Mouse (Mus musculus) liver, embryonic 16.5 days (tissue): ENCODE data around the gene Trp73. TPM values are rescaled to one million over a fixed set of nuclear protein-coding genes. Genes with fewer than 3 reads are reported as not detected.

Experiments
- ATAC-seq: fragments of 200-750 bp; cut with Nextera tagmentation; 2 replicates; pipeline ENCODE4 v1.8.0; 2017; ENCODE audit warnings: low read depth, mild to moderate bottlenecking, moderate number of reproducible peaks, moderate library complexity
- H3K27ac ChIP-seq: fragments of 300-500 bp; sonication (generic); 2 replicates; pipeline ENCODE4 v1.5.1; 2014; ENCODE audit warnings: mild to moderate bottlenecking, low read length
- H3K27me3 ChIP-seq: fragments of 300-500 bp; sonication (generic); 2 replicates; pipeline ENCODE4 v1.6.1; 2014; ENCODE audit warnings: low read depth, low read length, mixed read lengths; ENCODE audit not compliant: control insufficient read depth, insufficient read depth
- H3K36me3 ChIP-seq: fragments of 300-500 bp; sonication (generic); 2 replicates; pipeline ENCODE4 v1.6.1; 2014; ENCODE audit warnings: mild to moderate bottlenecking; ENCODE audit not compliant: control insufficient read depth, insufficient read depth
- H3K4me1 ChIP-seq: fragments of 300-500 bp; sonication (generic); 2 replicates; pipeline ENCODE4 v1.6.1; 2014; ENCODE audit warnings: low read depth, low read length, mixed read lengths; ENCODE audit not compliant: control insufficient read depth
- H3K4me2 ChIP-seq: fragments of 300-500 bp; sonication (generic); 2 replicates; pipeline ENCODE4 v1.6.1; 2014; ENCODE audit warnings: low read depth, low read length, mixed read lengths
- H3K4me3 ChIP-seq: fragments of 300-500 bp; sonication (generic); 2 replicates; pipeline ENCODE4 v1.5.1; 2014; ENCODE audit warnings: low read depth, mild to moderate bottlenecking, low read length
- H3K9ac ChIP-seq: fragments of 300-500 bp; sonication (generic); 2 replicates; pipeline ENCODE4 v1.6.1; 2014; ENCODE audit warnings: low read depth, low read length
- H3K9me3 ChIP-seq: fragments of 300-500 bp; sonication (generic); replicated peaks from 2 replicates; pipeline ENCODE4 v1.6.1; 2016; ENCODE audit warnings: low read length; ENCODE audit not compliant: control insufficient read depth
- WGBS: fragments of 180-500 bp; shearing (Covaris S2); extraction: QIAGEN DNeasy Blood & Tissue Kit; methylation state at CpG from one replicate; pipeline ENCODE4 v1.1.7; 2014; ENCODE audit not compliant: insufficient replicate concordance; 5-methylcytosine and 5-hydroxymethylcytosine counted together
- polyA plus RNA-seq: library from polyadenylated mRNA; unstranded; fragments of >200 nt; fragmentation: Nextera tagmentation; extraction: Ambion mirVana; gene quantifications from 2 replicates; pipeline ENCODE4 v1.2.1, GENCODE M21; 2015

The Trp73 gene
- polyA plus RNA-seq, 1 experiment from 2014 or later: 0.05 TPM

DNA sequence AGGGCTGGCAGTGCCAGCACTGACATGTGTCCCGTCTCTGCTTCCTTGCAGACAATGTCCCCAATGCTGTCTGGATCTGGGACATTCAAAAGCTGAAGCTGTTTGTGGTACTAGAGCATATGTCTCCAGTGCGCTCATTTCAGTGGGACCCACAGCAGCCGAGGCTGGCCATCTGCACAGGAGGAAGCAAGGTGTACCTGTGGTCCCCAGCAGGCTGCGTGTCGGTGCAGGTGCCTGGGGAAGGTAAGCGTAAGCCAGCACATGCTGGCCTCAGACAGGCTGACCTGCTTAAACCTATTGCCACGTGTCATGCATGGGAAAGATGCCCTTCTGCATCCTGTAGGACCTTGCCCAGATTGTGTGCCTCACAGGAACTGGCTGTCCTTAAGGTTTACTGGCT lies 16.0 kb upstream of the Trp73 start:
- Histone ChIP-seq H3K9me3 (no peaks in the 10 kb centered on the region), H3K4me3 (no peak overlapping the region), H3K9ac (no peak overlapping the region), H3K27ac (no peak overlapping the region), H3K4me1 (peaks cover 10% of the 10 kb centered on the region), H3K4me2 (no peak overlapping the region), H3K36me3 (peaks cover 44% of the 10 kb centered on the region), H3K27me3 (no peaks in the 10 kb centered on the region)
- 79% methylated on average over 7 of the region's 7 CpGs for WGBS
- no peak for ATAC-seq

DNA sequence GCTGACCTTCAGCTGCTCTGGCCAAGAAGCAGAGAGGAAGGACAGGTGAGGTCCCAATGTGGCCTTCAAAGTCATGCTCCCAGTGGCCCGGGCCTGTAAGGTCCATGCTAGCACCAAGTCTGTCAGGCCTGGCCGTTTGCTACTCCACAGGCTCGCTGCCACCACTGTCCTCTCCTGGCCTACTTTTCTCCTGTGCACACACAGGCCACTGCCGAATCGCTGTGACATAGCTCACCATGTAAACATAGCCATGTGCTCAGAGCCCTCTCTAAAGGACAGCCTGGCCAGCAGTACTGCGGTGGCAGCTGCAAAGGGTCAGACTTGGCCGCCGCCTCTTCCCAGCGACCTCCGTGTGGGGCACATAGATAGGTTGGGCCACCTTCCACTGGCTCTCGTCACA lies 14.1 kb upstream of the Trp73 start:
- 71% methylated on average over 11 of the region's 11 CpGs for WGBS

DNA sequence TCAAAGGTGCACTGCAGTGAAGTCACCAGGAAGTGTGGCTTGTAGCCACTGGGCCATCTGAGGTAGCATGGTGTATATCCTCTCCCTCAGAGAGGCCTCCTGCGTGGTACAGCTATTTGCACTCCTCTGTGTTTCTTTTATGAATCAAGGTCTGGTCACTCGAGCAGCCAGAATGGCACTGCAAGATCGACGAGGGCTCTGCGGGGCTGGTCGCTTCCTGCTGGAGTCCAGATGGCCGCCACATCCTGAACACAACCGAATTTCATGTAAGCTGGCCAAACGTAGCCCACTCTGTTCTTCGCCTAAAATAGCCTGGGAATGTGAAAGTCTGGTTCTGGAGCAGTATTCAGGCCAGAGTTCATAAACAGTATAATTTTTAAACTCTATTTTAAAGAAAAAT lies 6.3 kb upstream of the Trp73 start:
- Histone ChIP-seq H3K36me3 (peaks cover 17% of the 10 kb centered on the region), H3K9me3 (no peaks in the 10 kb centered on the region), H3K9ac (no peak overlapping the region), H3K4me3 (no peak overlapping the region), H3K4me2 (no peak overlapping the region), H3K27me3 (peaks cover 7% of the 10 kb centered on the region), H3K4me1 (peaks cover 15% of the 10 kb centered on the region), H3K27ac (no peak overlapping the region)
- WGBS: 70% methylated on average over 10 of the region's 10 CpGs
- ATAC-seq: no peak

More for the DNA sequence above, 14.1 kb upstream of the Trp73 start:
- Histone ChIP-seq H3K4me1 (peaks cover 6% of the 10 kb centered on the region), H3K9ac (no peak overlapping the region), H3K27me3 (no peaks in the 10 kb centered on the region), H3K4me3 (no peak overlapping the region), H3K9me3 (no peaks in the 10 kb centered on the region), H3K4me2 (no peak overlapping the region), H3K27ac (no peak overlapping the region), H3K36me3 (peaks cover 49% of the 10 kb centered on the region)
- peak; percentile 53 for ATAC-seq

DNA sequence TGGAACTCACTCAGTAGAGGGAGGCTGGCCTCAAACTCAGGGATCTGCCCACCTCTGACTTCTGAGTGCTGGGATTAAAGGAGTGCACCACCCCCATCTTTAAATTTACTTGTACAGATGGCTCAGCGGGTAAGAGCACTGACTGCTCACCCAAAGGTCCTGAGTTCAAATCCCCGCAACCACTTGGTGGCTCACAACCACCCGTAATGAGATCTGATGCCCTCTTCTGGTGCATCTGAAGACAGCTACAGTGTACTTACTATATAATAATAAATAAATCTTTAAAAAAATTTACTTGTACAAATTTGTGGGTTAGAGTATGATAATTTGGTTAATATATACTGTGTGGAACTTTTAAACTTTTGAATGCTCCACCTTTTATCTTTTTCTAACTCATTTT lies 4.7 kb upstream of the Trp73 start:
- H3K9ac ChIP-seq: no peak overlapping the region
- 76% methylated on average over 3 of the region's 3 CpGs for WGBS
- no peak overlapping the region for H3K4me2 ChIP-seq
- peaks cover 15% of the 10 kb centered on the region for H3K36me3 ChIP-seq
- no peak overlapping the region for H3K4me3 ChIP-seq
- peaks cover 24% of the 10 kb centered on the region for H3K27me3 ChIP-seq
- H3K27ac ChIP-seq: no peak overlapping the region
- no peak for ATAC-seq
- no peaks in the 10 kb centered on the region for H3K9me3 ChIP-seq
- peaks cover 21% of the 10 kb centered on the region for H3K4me1 ChIP-seq

DNA sequence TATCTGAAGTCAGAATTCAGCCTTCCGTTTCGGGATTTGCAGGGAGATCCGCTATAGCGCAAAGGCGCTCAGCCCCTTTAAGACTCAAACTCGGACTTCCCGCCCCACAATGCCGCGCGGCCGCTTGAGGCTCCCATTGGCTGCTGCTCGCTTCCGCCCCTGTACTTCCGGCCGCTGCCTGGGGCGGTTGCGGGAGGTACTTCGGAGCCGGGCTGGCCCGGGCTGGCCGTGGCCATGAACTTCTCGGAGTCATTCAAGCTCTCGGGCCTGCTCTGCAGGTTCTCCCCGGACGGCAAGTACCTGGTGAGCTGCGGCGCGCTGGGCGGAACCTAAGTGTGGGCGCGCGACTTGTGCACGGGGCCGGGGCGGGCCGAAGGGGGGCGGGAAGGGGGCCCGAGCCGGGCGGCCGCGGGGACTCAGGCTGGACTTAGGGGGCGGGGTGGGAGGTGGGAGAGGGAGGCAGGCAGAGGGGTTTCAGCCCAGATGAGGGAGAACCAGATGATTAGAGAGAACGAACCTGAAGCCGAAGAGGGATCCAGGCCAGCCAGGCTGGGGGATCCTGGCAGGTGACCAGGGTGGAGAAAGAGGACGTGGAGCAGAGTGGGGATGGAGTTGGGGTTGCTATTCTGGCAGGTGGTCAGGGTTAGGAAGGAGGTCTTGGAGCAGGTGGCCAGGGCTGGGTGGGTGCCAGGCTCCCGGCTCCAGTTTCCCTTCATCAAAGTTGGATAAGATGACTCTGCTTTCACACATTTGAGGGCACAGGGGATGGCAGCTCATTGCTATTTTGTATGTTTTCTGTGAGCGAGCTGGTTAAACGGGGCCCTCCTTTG lies 2.4 kb upstream of the Trp73 start, which contains the start of gene Wrap73:
Gene Wrap73, plus strand, starts transcription at position 162 of the 830 bp plus-strand sequence.
- Histone ChIP-seq H3K4me1 (peaks cover 24% of the 10 kb centered on the region), H3K27me3 (peaks cover 47% of the 10 kb centered on the region), H3K4me2 (peak within 1 kb of the TSS; percentile 83), H3K36me3 (peaks cover 6% of the 10 kb centered on the region), H3K4me3 (peak within 1 kb of the TSS; percentile 83), H3K27ac (peak within 1 kb of the TSS; percentile 77), H3K9ac (peak within 1 kb of the TSS; percentile 88), H3K9me3 (no peaks in the 10 kb centered on the region)
- WGBS: 2% methylated on average over 49 of the region's 49 CpGs
- ATAC-seq: peak; percentile 98

DNA sequence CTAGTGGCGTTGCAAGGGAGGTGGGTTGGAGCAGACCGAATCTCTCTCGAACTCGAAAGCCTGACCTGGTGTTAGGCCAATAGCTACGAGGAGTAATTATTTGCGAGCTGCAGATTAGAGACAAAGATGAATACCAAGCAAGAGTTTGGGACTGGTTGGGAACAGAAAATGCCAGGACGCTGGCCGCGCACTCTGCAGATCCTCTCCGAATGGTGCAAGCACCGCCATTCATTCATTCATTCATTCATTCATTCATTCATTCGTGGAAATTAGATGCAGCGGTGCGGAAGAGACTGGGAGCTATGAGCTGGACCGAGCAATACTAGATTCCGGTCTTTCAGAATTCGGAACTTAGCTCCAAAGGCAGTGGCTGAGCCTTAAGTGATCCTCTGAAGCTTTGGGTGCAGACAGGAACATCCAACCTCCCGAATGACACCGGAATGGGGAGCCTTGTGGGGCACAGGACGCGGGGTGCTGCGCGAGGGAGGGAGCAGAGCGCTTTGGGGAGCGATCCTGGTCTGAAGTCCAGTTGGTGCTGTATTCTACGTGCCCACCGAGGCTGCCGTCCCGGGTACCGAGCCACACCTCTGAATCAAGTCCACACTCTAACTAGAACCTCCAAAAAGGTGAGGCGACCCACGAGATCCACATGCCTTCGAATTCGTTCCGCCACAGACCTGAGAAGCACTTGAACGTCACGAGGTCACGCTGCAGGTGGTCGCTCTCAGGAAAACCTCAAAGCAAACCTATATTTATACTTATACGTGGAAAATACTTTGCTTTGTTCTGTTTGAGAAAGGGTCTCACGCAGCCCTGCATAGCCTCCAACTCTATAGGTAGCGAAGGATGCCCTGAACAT lies 1.2 kb upstream of the Trp73 start:
- no peak overlapping the region for H3K9ac ChIP-seq
- 3% methylated on average over 42 of the region's 42 CpGs for WGBS
- H3K27ac ChIP-seq: no peak overlapping the region
- peaks cover 24% of the 10 kb centered on the region for H3K4me1 ChIP-seq
- H3K4me3 ChIP-seq: peak overlapping the region; percentile 83; the same call in 1 of the 2 replicates
- no peaks in the 10 kb centered on the region for H3K9me3 ChIP-seq
- H3K36me3 ChIP-seq: peaks cover 1% of the 10 kb centered on the region
- H3K4me2 ChIP-seq: peak overlapping the region; percentile 83
- no peak for ATAC-seq
- peaks cover 58% of the 10 kb centered on the region for H3K27me3 ChIP-seq

DNA sequence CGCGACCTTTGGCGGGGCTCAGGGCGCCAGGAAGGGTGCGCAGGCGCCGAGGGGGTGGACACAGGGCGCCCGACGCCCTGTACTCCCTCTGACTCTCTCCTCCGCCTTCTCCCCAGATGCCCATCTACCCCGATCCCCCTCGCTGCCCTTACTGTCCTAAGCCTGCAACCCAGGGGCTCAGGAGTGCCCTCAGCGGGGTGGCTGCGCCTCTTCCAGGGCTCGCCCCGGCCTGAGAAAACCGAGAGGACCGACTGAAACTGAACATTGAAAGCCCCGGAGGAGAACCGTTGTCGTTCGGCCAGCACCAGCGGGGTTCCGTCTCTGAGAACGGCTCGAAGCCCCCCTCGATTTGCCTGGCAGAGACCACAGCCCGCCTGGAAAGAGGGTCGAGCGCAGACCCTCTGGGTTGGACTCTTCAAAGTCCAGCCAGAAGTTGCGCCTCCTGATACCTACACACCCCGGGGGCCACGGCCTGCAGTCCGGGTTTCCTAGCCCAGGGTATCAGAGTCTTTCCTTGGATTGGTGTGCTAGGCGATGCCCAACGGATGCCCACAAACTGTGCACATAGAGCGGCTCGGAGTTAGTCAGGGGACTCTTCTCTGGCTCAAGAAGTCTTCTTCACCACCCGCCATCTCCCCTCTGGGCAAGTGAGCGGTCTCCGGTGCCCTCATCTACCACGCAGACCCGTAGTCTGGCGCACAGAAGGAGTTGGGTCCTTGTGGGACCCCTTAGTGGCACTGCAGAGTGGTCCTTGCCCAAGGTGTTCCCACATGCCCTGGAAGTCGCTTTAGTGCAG lies 403 bp upstream of the Trp73 start:
- Histone ChIP-seq H3K9me3 (no peaks in the 10 kb centered on the region), H3K9ac (no peak overlapping the region), H3K27ac (no peak overlapping the region), H3K4me2 (peak overlapping the region; percentile 59), H3K27me3 (peaks cover 65% of the 10 kb centered on the region), H3K4me1 (peaks cover 24% of the 10 kb centered on the region), H3K4me3 (peak overlapping the region; percentile 49), H3K36me3 (no peaks in the 10 kb centered on the region)
- no peak for ATAC-seq
- 4% methylated on average over 44 of the region's 46 CpGs for WGBS

DNA sequence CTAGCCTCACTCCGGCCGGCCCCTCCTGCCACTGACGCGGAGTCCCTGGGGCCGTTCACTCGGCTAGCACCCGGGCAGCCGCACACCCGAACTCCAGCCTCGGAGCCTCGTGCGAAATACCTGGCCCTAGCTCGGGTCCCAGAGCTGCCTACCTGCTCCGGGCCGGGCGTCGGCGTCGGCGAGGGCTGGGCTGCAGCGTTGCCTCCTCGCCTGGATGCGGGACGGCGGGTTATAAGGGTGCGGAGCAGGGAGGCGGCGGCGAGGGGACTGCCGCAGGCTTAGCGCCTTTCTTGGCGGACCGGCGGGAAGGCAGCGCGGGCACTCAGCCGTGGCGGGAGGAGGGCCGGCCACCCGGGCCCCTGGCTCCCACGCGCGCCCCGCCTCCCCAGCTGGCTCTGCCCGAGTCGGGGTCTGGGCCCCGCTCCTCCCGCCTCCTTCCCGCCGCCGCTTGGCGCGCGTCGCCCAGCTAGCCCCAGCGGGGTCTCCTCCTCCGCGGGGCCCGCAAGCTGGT lies 282 bp downstream of the Trp73 start:
- H3K9ac ChIP-seq: no peak overlapping the region
- no peak for ATAC-seq
- peak overlapping the region; percentile 49 for H3K4me3 ChIP-seq
- no peaks in the 10 kb centered on the region for H3K9me3 ChIP-seq
- H3K36me3 ChIP-seq: no peaks in the 10 kb centered on the region
- WGBS: under 1% methylated on average over 59 of the region's 59 CpGs
- H3K4me2 ChIP-seq: peak overlapping the region; percentile 59
- peaks cover 65% of the 10 kb centered on the region for H3K27me3 ChIP-seq
- peaks cover 24% of the 10 kb centered on the region for H3K4me1 ChIP-seq
- H3K27ac ChIP-seq: no peak overlapping the region
